ENCODE assay signal across 21 mouse cellular contexts in the genomic region with DNA sequence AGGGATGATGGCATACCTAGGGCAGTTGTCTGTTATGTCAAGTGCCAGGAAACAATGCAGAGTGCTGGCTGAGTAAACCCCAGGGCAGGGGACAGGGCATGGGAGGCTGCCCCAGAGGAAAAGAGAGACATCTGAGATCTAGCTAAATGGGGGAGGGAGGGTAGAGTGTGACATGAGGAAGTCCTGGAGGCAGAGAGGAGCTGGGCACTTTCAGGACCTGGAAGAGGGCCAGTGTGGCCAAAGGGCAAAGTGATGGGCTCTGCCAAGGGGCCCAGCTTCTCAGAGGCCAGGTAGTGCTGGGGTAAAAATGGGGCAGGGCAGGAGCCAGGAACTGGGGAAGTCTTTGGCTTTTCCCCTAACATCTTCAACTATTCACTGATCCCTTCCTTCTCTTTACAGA. TPM values are rescaled to one million over a fixed set of nuclear protein-coding genes. Genes with fewer than 3 reads are reported as not detected.
DNase-seq lines count a peak whose midpoint lies in the region; TF ChIP-seq lines count a peak whose summit lies in the region.
"Had no signal": no experiment of that assay in that cellular context is flagged by ENCODE, and none has a peak within 500 bp of the region (broad histone marks: within the 10 kb centered on the region; RNA-seq: fewer than 3 reads in every experiment).

No protein-coding gene starts in this region.

- H3K4me1 ChIP-seq in thymus, adult 2 months (replicated peaks; ENCODE audit: control insufficient read depth, insufficient read depth, low read length) = peaks cover 51% of the 10 kb centered on the region

- H3K4me3 ChIP-seq in thymus, adult 2 months (ENCODE audit: control insufficient read depth, insufficient read depth, low read length) = peak overlapping the region; percentile 48
- H3K4me3 ChIP-seq: embryonic facial prominence, embryonic 13.5 days; heart, embryonic 10.5 days; hindbrain, embryonic 13.5 days; limb, embryonic 12.5 days had no signal

- DNase-seq in gastrocnemius, postnatal 25 days = peak; percentile 52
- no peak for DNase-seq in gastrocnemius, postnatal 14 days
- DNase-seq in thymus, adult 2 months = no peak
- no peak for DNase-seq in thymus, postnatal 0 days (ENCODE audit: low spot score)
- DNase-seq in kidney, postnatal 36 days = peak; percentile 86 to 89
- DNase-seq in ovary, postnatal 36 days (ENCODE audit: low spot score) = no peak
- no peak for DNase-seq in testis, postnatal 10 days (ENCODE audit: low spot score)
- DNase-seq: heart, postnatal 14 days; lung, postnatal 14 days; right cerebral cortex, adult 18-20 months had no signal

- no peak for TF ChIP-seq POLR2A in thymus, adult 2 months (IDR thresholded peaks at IDR 0.05; ENCODE audit: control insufficient read depth, extremely low read depth, insufficient read depth, low read length, poor library complexity)

- no peak for TF ChIP-seq CTCF in thymus, adult 2 months (IDR thresholded peaks at IDR 0.05; ENCODE audit: borderline replicate concordance, control insufficient read depth, extremely low read depth, insufficient read depth, low read length, poor library complexity)

- no peaks in the 10 kb centered on the region; the same call in 1 of the 2 replicates for H3K36me3 ChIP-seq in thymus, adult 2 months (ENCODE audit: control insufficient read depth, insufficient read depth, low read length)
- H3K36me3 ChIP-seq: embryonic facial prominence, embryonic 13.5 days; heart, embryonic 10.5 days; hindbrain, embryonic 13.5 days; limb, embryonic 12.5 days had no signal

- peak overlapping the region; percentile 97 for H3K27ac ChIP-seq in thymus, adult 2 months (ENCODE audit: control insufficient read depth, insufficient read depth, low read length)
- H3K27ac ChIP-seq: embryonic facial prominence, embryonic 13.5 days; heart, embryonic 10.5 days; hindbrain, embryonic 13.5 days; limb, embryonic 12.5 days had no signal

- intact Hi-C loops in gastrocnemius, postnatal 14 days (cut with DNase I; ENCODE audit: low total_unique reads) = no loop called here

- H3K27me3 ChIP-seq in thymus, adult 2 months (ENCODE audit: control insufficient read depth, insufficient read depth, low read length) = no peaks in the 10 kb centered on the region

RNA-seq across cellular contexts. Expression of a gene that starts 2.0 kb away (rescaled TPM):
- total RNA-seq in gastrocnemius, postnatal 25 days (2021) = 10 to 100 TPM; 43.8 to 52.8 TPM
- 10 to 100 TPM; 15.8 to 22.8 TPM for total RNA-seq in gastrocnemius, postnatal 14 days (2021)
- polyA plus RNA-seq in thymus, adult 2 months (2012; rRNA removed) = 296 and 308 TPM in 2 replicates
- 170 and 185 TPM in 2 replicates for polyA plus RNA-seq in thymus, postnatal 0 days (2015; fragmentation: Nextera tagmentation; extraction: Ambion mirVana)
- total RNA-seq: ES-E14; megakaryocyte-erythroid progenitor cell, adult 5-6 weeks had no signal

RNA-seq across cellular contexts. Expression of a gene that starts 12.4 kb away (rescaled TPM):
- total RNA-seq in gastrocnemius, postnatal 25 days (2021) = not detected
- under 1 TPM; 0.18 to 0.31 TPM for total RNA-seq in gastrocnemius, postnatal 14 days (2021)
- 0.39 and 0.55 TPM in 2 replicates for polyA plus RNA-seq in thymus, adult 2 months (2012; rRNA removed)
- polyA plus RNA-seq in thymus, postnatal 0 days (2015; fragmentation: Nextera tagmentation; extraction: Ambion mirVana) = 1.8 and 3.6 TPM in 2 replicates
- total RNA-seq: ES-E14; gastrocnemius, adult 8-10 months; megakaryocyte-erythroid progenitor cell, adult 5-6 weeks had no signal
- polyA plus RNA-seq: liver, embryonic 16.5 days had no signal

RNA-seq across cellular contexts. Expression of a gene that starts 23.7 kb away (rescaled TPM):
- under 1 TPM; 0.11 to 0.13 TPM for total RNA-seq in gastrocnemius, postnatal 25 days (2021)
- total RNA-seq in gastrocnemius, postnatal 14 days (2021) = under 1 TPM; 0.06 to 0.11 TPM
- 6.0 and 6.1 TPM in 2 replicates for polyA plus RNA-seq in thymus, adult 2 months (2012; rRNA removed)
- 8.2 and 14.0 TPM in 2 replicates for polyA plus RNA-seq in thymus, postnatal 0 days (2015; fragmentation: Nextera tagmentation; extraction: Ambion mirVana)
- total RNA-seq: ES-E14 had no signal
- polyA plus RNA-seq: heart, embryonic 10.5 days; limb, embryonic 12.5 days had no signal

RNA-seq across cellular contexts. Expression of a gene that starts 32.7 kb away (rescaled TPM):
- total RNA-seq in gastrocnemius, postnatal 25 days (2021) = under 1 TPM in 1 of 2 experiments, not detected in 1; 0.28 TPM
- under 1 TPM in 1 of 2 experiments, not detected in 1; 0.16 TPM for total RNA-seq in gastrocnemius, postnatal 14 days (2021)
- polyA plus RNA-seq in thymus, adult 2 months (2012; rRNA removed) = 0.27 and 0.35 TPM in 2 replicates
- 0.27 and 0.47 TPM in 2 replicates for polyA plus RNA-seq in thymus, postnatal 0 days (2015; fragmentation: Nextera tagmentation; extraction: Ambion mirVana)
- total RNA-seq: gastrocnemius, adult 8-10 months; heart, postnatal 14 days; left cerebral cortex, adult 8-10 months; megakaryocyte-erythroid progenitor cell, adult 5-6 weeks had no signal
- polyA plus RNA-seq: heart, embryonic 10.5 days; intestine, embryonic 14.5 days; liver, embryonic 16.5 days; midbrain, embryonic 16.5 days had no signal

RNA-seq across cellular contexts. Expression of a gene that starts 38.4 kb away (rescaled TPM):
- total RNA-seq in gastrocnemius, postnatal 25 days (2021) = 1 to 10 TPM; 1.5 to 2.0 TPM
- 1 to 10 TPM; 3.5 to 4.8 TPM for total RNA-seq in gastrocnemius, postnatal 14 days (2021)
- polyA plus RNA-seq in thymus, adult 2 months (2012; rRNA removed) = 2.6 and 4.1 TPM in 2 replicates
- polyA plus RNA-seq in thymus, postnatal 0 days (2015; fragmentation: Nextera tagmentation; extraction: Ambion mirVana) = 34.3 and 39.1 TPM in 2 replicates

Comparison
In these comparisons a context has a peak if more than half of its experiments do, and no peak if none do; other contexts are left out.
1. DNase-seq: peak in gastrocnemius, postnatal 25 days (single experiment) and kidney, postnatal 36 days (2 of 2); none in gastrocnemius, postnatal 14 days (single experiment), thymus, adult 2 months (single experiment), thymus, postnatal 0 days (single experiment), ovary, postnatal 36 days (single experiment) and testis, postnatal 10 days (single experiment).